Mouse (Mus musculus) erythroblast, embryonic 14.5 days (primary cell): Measurements from ENCODE around the gene Clip4. TPM values are rescaled to one million over a fixed set of nuclear protein-coding genes. Genes with fewer than 3 reads are reported as not detected.

Source experiments
- H3K27me3 ChIP-seq: 2 replicates; pipeline ENCODE4 v1.6.1; 2012; ENCODE audit warnings: inconsistent platforms; ENCODE audit not compliant: control insufficient read depth
- H3K36me3 ChIP-seq: 2 replicates; pipeline ENCODE4 v1.6.1; 2012; ENCODE audit warnings: mild to moderate bottlenecking, inconsistent platforms; ENCODE audit not compliant: control insufficient read depth
- H3K4me1 ChIP-seq: 2 replicates; pipeline ENCODE4 v1.6.1; 2012; ENCODE audit warnings: inconsistent platforms; ENCODE audit not compliant: control insufficient read depth
- H3K4me3 ChIP-seq: replicated peaks from 2 replicates; pipeline ENCODE3; 2012; ENCODE audit warnings: moderate library complexity, mild to moderate bottlenecking, inconsistent platforms
- H3K9me3 ChIP-seq: 2 replicates; pipeline ENCODE4 v1.6.1; 2012; ENCODE audit warnings: low read length, inconsistent platforms, mixed read lengths; ENCODE audit not compliant: control insufficient read depth
- GATA1 ChIP-seq: IDR thresholded peaks from 2 replicates; pipeline ENCODE4 v1.6.1; 2012; ENCODE audit warnings: low read length, inconsistent platforms, mixed read lengths
- TAL1 ChIP-seq: IDR thresholded peaks from 3 replicates; pipeline ENCODE4 v1.6.1; 2012; ENCODE audit warnings: low read length, inconsistent platforms, mixed read lengths
- polyA plus RNA-seq: library from polyadenylated mRNA; stranded (reverse); fragments of >175 nt; gene quantifications from 2 replicates; pipeline ENCODE4 v1.2.3, GENCODE M21; 2012

The Clip4 gene
- polyA plus RNA-seq, 1 experiment: not detected

DNA sequence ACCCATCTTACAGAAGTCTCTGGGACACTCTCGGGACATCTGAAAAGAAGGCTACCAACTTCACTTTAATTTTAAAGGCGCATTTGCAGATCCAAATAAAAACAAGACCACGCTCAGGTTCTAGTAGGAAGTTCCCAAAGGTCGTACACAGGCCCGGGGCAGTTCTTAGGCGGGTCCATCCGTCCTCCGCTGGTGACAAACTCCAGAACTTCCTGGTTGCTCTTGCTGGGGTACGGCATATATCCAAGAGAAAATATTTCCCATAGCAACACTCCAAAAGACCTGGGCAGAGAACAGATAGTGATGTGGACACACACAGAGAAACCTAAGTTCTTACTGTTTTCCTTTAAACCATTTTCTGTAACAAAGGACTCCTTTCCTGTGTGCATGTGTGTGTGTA, 106.5 kb downstream of the Clip4 start:
- Histone ChIP-seq H3K4me1 (no peaks in the 10 kb centered on the region), H3K4me3 (no peak overlapping the region), H3K36me3 (no peaks in the 10 kb centered on the region), H3K27me3 (peaks cover 7% of the 10 kb centered on the region), H3K9me3 (no peaks in the 10 kb centered on the region)
- TF ChIP-seq TAL1 (no peak), GATA1 (no peak)

DNA sequence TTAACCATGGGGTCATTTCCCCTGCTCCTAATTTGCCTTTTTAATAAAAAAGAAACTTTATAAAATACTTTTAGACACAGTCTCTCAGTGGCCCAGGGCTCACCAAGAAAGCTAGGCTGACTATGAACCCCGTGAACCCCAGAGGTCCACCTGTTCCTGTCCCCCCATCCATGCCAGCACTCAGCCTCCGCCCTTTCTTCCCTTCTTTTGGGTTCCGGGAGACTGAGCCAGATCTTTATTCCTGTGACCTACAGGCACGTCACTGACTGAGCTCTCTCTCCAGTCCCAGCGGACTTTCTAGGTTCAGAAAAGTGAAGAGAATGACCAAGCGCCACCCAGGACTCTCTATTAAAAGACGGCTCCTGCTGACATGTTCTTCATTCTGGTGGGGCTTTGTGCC, 107.2 kb downstream of the Clip4 start:
- H3K27me3 ChIP-seq: peaks cover 2% of the 10 kb centered on the region; the same call in 1 of the 2 replicates
- no peak overlapping the region for H3K4me3 ChIP-seq
- H3K9me3 ChIP-seq: no peaks in the 10 kb centered on the region
- no peak for TF ChIP-seq TAL1
- no peak for TF ChIP-seq GATA1
- H3K36me3 ChIP-seq: no peaks in the 10 kb centered on the region
- no peaks in the 10 kb centered on the region for H3K4me1 ChIP-seq

DNA sequence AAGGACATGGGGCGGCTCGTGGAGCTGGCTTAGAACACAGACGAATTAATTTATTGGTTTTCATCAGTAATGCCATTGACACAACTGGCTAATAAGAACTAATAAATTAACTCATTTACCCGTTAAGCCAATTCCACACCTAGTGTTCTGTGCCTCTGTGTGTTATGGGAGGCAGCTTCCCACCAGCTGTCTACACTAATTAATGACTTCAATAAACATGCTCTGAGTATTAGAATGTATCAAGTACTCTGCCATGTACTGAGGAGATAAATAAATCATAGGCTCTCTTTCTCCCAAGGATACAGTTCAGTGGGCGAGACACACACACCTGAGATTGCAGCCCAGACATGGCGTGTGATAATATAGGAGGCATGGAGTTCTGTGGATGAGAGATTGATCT, 113.1 kb downstream of the Clip4 start:
- H3K9me3 ChIP-seq: peaks cover 2% of the 10 kb centered on the region; the same call in 1 of the 2 replicates
- H3K4me3 ChIP-seq: no peak overlapping the region
- TF ChIP-seq TAL1: no peak
- TF ChIP-seq GATA1: no peak
- H3K4me1 ChIP-seq: no peaks in the 10 kb centered on the region
- H3K27me3 ChIP-seq: no peaks in the 10 kb centered on the region
- H3K36me3 ChIP-seq: no peaks in the 10 kb centered on the region

DNA sequence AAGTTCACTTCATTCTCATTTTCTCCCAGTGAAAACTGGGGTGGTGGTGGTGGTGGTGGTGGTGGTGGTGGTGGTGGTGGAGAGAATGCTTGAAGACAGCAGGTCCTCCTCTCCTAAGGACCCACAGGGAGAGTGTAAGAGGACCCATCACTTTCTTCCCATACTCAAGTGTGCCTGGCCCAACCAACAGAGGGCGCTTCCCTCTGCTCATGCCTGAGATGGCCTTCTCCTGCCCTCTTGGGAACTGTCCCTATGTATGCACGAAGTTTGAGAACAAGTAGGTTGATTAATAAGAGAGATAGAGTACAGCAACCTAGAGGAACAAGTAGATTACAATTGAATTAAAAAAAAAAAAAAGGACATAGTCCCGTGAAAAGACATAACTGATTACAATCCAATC, 140.8 kb downstream of the Clip4 start:
- H3K27me3 ChIP-seq: no peaks in the 10 kb centered on the region
- no peaks in the 10 kb centered on the region for H3K4me1 ChIP-seq
- no peak overlapping the region for H3K4me3 ChIP-seq
- no peak for TF ChIP-seq TAL1
- no peak for TF ChIP-seq GATA1
- no peaks in the 10 kb centered on the region for H3K36me3 ChIP-seq
- H3K9me3 ChIP-seq: peaks cover 4% of the 10 kb centered on the region

DNA sequence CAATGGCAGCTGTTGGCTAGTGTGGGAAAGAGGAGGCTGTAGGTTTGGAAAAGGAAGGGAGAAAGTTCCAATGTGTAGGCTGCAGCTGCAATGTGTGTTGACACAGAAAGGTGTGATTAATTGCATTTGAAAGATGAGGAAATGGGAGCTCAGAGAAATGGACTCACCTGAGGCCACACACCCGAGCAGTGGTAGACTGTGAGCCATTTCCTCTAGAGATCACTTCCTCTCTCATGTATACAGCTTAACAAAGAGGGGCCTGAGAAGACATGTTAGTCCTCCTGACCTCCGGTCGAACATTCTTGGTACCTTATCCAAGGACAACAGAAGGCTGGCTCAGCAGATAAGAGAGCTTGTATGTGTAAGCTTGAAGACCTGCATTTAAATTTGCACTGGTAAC, 144.9 kb downstream of the Clip4 start:
- Histone ChIP-seq H3K9me3 (peaks cover 12% of the 10 kb centered on the region), H3K36me3 (no peaks in the 10 kb centered on the region), H3K4me1 (no peaks in the 10 kb centered on the region), H3K4me3 (no peak overlapping the region), H3K27me3 (no peaks in the 10 kb centered on the region)
- TF ChIP-seq TAL1 (no peak), GATA1 (no peak)

Other genes with a start within 250 kb of the Clip4 start
- gene Ndc80, start 241.6 kb upstream of the Clip4 start, polyA plus RNA-seq: 1.2 and 2.4 TPM in 2 replicates
- not detected in 2 replicates for gene Spdya, start 216.4 kb upstream of the Clip4 start, polyA plus RNA-seq
- gene Wdr43, start 152.6 kb upstream of the Clip4 start, polyA plus RNA-seq: 0.45 and 0.56 TPM in 2 replicates
- not detected in 2 replicates for gene Togaram2, start 95.2 kb upstream of the Clip4 start, polyA plus RNA-seq
- gene Pcare, start 15.6 kb upstream of the Clip4 start, polyA plus RNA-seq: not detected in 2 replicates